24 mouse cellular contexts compared by ENCODE assay signal in the genomic region with DNA sequence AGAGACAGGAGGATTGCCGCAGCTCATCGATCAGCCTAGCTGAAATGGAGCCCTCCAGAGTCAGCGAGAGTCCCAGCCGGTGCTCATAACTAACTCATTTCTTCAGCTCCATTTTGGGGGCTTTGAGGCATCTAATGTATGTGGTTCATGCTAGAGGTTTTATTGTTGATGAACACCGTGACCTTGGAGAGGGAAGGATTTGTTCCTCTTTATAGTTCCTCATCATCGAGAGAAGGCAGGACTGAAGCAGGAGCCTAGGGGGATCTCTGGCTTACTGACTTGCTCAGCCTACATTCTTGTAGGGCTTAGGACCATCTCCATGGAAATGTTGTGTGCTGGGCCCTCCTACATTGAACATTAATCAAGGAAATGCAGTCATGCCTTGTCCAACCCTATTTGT. TPM values are rescaled to one million over a fixed set of nuclear protein-coding genes. Genes with fewer than 3 reads are reported as not detected.
"Had no signal": no experiment of that assay in that cellular context is flagged by ENCODE, and none has a peak within 500 bp of the region (broad histone marks: within the 10 kb centered on the region; RNA-seq: fewer than 3 reads in every experiment).

No protein-coding gene starts in this region.

- H3K27ac ChIP-seq: midbrain, embryonic 10.5 days; midbrain, embryonic 12.5 days; neural tube, embryonic 13.5 days; neural tube, embryonic 15.5 days had no signal

- H3K4me3 ChIP-seq: midbrain, embryonic 10.5 days; midbrain, embryonic 12.5 days; myocyte; neural tube, embryonic 13.5 days; neural tube, embryonic 15.5 days had no signal

- H3K4me2 ChIP-seq: lung, embryonic 14.5 days; midbrain, embryonic 12.5 days; neural tube, embryonic 13.5 days; neural tube, embryonic 15.5 days had no signal

- DNase-seq: lung, adult 18-20 months; lung, embryonic 14.5 days; lung, postnatal 10 days; lung, postnatal 4 days; midbrain, embryonic 14.5 days; retina, postnatal 1 day; right cerebral cortex, adult 18-20 months; right cerebral cortex, postnatal 25 days; right cerebral cortex, postnatal 4 days; spleen, adult 18-20 months; thymus, adult 18-20 months; thymus, postnatal 14 days; thymus, postnatal 36 days had no signal

- H3K9ac ChIP-seq: lung, embryonic 14.5 days; midbrain, embryonic 12.5 days; neural tube, embryonic 13.5 days; neural tube, embryonic 15.5 days had no signal

- ATAC-seq: midbrain, embryonic 16.5 days had no signal

- H3K9me3 ChIP-seq: midbrain, embryonic 12.5 days; neural tube, embryonic 13.5 days; neural tube, embryonic 15.5 days had no signal

- H3K36me3 ChIP-seq: midbrain, embryonic 10.5 days; midbrain, embryonic 12.5 days; neural tube, embryonic 13.5 days; neural tube, embryonic 15.5 days had no signal

RNA-seq across cellular contexts. Expression of a gene that starts 3.4 kb away (rescaled TPM):
- total RNA-seq: megakaryocyte-erythroid progenitor cell, adult 5-6 weeks had no signal
- polyA plus RNA-seq: liver, embryonic 16.5 days; lung, embryonic 14.5 days; lung, embryonic 16.5 days; midbrain, embryonic 10.5 days; myocyte; small intestine, adult 2 months; stomach, embryonic 14.5 days had no signal

RNA-seq across cellular contexts. Expression of a gene that starts 41.0 kb away (rescaled TPM):
- polyA plus RNA-seq: midbrain, embryonic 14.5 days; midbrain, embryonic 16.5 days; myocyte; neural tube, embryonic 13.5 days; neural tube, embryonic 15.5 days; stomach, embryonic 14.5 days had no signal

RNA-seq across cellular contexts. Expression of a gene that starts 47.9 kb away (rescaled TPM):
- total RNA-seq: megakaryocyte-erythroid progenitor cell, adult 5-6 weeks had no signal
